Mouse (Mus musculus): ENCODE results near the gene Rsph14.

Gene Rsph14

DNA sequence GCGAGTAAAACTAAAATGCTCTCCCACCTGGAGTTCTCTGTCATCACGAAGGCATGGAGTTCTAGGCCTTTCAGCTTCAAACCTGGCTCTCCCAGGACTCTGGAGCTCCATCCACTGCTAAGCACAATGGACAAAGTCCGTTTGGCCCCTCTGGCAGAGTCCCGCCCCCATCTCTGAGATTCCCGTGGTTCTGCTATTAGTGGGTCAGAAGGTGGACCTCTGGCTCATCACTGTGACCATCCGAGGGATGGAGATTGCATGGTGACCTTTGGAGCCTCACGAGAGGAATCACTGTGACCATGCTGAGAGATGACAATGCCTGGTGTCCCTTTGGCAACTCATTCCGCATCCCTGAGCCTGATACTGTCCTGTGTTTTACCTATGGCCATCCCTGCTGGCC, 20.5 kb upstream of the Rsph14 start:
- no peak for DNase-seq

DNA sequence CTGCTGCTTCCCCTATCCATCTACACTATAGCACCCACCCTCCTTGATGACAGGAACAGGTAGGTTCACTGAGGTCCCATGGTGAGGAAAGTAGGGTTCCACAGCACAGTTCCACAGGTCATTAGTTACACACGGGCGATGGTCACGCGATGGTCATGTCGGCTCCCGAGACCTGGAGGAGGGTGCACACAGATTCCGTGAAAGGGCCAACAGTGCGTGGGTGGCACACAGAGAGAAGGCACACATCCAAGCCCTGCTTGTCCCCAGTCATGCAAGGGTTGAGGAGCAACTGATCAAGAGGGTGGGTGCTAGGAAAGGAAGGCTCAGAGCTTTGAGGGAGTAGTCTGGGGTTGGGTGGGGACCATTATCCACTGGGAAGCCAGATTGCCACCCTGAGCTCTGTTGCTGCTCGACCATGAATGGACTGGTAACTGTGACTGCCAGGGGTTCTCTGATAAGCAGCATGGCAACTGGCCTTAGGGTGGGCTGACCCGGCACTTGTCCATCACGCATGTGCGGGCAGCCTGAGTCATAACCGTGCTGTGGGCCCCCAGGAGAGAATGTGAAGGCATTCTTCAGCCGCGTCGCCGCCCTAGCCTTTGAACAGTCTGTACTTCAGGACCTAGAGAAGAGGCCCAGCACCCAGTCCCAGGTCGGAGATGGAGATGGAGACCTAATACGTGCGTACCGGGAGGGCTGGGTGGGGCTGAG, 19.1 kb upstream of the Rsph14 start:
- no peak for DNase-seq

DNA sequence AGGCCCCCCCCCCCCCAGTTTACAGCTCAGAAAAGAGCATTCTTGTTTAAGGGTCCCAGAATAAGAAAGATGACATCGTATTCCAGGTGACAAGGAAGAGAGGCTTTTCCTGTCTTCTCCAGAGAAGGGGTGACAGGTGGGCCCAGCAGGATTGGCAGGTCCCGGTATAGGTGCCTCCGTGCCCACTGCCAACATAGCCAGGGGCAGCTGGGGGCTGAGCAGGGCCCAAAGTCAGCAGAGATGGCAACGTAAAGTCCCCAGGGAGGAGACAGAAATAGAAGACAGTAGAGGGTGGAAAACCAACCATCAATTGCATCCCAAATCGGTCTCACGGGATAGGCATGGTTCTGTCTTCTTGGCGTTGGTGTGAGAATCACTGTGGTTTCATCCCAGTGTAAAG, 16.3 kb upstream of the Rsph14 start:
- DNase-seq, result no peak

DNA sequence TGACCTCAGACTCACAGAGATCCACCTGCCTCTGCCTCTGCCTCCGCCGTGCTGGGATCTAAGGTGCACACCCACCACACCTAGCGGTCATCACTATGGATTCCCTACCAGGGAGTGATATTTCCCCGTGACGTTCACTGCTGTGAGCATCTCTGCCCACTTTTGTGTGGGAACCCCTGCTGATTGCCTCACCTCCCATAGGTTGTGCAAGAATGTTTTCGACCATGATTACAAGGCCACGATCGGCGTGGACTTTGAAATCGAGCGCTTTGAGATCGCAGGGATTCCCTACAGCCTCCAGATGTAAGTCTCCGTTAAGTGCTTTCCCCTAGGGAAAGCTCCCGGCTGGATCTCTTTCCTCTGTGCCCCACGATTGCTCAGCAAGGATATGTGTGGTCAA, 13.4 kb upstream of the Rsph14 start:
- no peak for DNase-seq

DNA sequence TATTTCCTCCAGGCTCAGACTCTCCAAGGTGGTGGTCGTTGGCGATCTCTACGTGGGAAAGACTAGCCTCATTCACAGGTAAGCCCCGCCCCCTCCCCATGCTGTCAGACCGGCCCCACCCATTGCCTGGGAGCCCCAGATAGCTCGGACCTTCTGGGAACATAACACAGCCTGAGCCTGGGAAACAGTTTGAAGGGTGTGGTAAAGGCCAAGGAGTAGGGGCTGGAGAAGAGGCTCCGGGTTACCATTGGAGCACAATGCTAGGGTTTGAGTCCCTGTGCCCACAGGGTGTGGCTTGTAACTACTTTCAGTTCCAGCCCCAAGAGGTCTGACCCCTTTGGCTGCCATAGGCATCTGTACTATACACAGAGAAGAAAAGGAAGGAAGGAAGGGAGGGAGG, 12.1 kb upstream of the Rsph14 start:
- DNase-seq, result no peak

DNA sequence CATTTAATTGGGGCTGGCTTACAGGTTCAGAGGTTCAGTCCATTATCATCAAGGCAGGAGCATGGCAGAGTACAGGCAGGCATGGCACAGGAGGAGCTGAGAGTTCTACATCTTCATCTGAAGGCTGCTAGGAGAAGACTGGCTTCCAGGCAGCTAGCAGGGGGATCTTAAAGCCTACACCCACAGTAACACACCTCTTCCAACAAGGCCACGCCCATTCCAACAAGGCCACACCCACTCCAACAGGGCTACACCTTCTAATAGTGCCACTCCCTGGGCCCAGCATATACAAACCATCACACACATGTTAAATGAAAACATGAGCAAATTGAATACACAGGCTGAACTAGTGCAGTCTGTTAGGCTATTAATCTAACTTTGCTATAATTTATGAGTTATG, 9.7 kb upstream of the Rsph14 start:
- DNase-seq, result peak in 1 of 2 experiments; percentile 45

DNA sequence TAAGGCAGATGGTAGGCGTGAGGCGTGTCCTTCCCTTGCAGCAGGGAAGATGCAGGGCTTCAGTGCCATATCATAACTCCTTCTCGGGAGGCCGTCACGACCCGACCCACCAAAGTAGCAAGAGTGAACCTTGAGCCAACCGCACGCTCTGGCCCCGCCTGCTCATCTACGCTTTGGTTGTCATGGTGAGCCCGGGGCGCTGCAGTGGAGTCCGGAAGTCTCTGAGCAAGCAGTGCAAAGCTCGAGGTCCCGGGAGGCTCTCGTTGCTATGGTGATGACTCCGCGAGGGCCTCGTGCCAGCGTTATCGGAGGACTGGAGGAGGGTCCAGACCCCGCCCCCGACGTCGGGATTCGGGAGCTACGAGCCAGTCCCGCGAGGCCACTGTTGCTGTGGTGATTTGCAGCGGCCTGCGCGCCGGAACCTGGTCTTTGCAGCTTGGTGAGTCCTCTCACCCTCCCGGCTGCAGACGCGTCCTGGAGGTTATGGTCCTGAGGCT, 4.5 kb upstream of the Rsph14 start, which contains the start of gene Rab36:
Gene Rab36 (plus strand): TSS at position 176 of the 497 bp plus-strand sequence.
- DNase-seq, result peak; percentile 99

DNA sequence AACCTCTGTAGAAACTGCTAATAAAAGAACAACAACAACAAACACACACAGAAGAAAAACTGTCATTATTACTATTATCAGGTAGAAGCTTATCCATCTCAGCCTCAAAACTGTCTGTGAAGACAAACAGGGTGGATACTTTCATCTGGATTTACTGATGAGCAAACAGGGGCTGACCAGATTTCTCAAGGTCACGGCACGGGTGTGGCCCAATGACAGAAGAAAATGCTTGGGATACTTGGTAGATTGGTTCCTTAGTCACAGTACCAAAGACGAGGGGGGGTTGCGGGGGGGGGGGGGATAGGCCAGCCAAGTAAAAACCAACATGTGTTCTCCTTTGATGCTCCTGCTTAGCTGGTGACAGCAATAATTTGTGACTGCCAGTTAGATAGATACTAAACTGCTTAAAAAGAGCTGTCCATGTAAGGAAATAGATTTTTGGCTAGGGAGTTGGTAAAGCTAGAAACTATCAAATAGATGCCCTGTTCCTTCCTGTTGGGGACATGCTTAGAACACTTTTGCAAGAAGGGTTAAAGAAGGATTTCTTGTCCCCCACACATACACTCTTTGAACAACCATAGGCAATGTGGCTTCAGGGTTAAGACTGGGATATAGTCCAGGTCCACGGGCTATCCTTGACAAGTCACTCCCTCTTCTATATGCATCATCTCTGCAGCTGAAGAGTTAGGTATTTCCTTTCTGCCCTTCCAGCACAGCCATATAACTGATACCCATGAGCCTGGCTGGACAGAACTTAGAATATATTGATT, 856 bp downstream of the Rsph14 start:
- no peak for DNase-seq

DNA sequence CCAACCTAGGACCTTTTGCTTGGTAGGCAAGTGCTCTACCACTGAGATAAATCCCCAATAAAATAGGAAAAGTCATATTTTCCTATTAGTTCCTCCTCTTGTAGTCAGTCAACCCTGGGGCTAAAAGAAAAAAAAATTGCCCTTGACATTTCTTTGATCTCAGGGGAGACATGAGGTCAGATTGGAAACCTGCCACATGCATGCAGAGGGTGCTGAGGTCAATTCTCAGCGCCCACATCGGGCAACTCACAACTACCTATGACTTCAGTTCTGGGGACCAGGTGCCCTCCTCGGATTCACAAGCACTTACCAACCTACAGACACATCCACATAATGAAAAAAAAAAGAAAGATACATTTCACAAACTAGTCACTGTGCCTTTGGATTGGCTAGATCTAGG, 2.2 kb downstream of the Rsph14 start:
- DNase-seq, result no peak

DNA sequence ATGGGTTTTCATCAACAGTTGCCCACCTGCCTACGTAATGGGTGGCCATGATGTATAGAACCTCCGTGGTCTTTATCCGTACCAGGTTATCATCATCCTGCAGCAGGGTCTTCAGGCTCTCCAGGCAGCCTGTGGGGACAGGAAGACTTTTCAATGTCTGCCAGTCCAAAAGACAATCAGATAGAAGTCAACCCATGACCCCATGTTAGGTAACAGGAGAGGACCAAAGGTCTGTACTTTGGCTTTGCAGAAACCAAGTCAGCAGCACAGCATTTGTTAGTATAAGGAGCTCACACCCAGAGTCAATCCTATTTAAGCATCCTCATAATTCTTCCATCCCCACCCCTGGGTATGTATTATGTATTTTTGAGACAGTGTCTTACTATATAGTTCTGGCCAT, 2.7 kb downstream of the Rsph14 start:
- DNase-seq, result no peak

DNA sequence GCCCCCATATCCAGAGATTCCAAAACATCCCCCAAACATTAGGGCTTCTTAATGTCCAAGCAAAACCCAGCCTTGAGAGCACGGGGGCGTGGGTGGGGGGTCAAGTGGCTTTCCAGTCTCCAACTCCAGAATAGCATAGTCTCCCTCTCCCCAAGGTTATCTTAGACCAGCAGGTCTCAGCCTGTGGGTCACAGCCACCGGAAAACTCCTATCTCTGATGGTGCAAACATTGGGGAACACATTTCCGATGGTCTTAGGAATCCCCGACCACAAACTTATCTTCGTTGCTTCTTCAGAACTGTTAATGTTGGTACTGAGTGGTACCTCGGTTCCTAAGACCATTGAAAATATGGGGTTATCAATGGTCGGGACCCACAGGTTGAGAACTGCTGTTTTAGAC, 3.6 kb downstream of the Rsph14 start:
- no peak for DNase-seq

DNA sequence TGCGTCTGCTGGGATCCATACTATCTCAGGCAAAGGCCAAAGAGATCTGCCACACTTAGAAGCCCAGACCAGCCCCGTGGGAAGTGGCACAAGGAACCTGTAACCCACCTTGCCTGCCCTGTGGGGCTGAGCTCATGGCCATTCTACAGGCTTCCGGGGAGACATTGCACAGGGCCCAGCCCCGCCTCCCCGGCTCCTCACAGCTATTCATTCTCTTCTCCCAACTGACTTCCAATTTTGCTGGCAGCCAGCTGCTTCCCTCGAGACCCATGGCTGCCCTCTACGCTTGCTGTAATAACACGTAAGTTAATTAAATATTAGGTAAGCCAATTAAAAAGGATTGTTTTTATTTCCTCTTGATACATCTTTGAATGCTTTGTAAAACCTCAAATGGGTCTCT, 5.9 kb downstream of the Rsph14 start:
- DNase-seq, result no peak

DNA sequence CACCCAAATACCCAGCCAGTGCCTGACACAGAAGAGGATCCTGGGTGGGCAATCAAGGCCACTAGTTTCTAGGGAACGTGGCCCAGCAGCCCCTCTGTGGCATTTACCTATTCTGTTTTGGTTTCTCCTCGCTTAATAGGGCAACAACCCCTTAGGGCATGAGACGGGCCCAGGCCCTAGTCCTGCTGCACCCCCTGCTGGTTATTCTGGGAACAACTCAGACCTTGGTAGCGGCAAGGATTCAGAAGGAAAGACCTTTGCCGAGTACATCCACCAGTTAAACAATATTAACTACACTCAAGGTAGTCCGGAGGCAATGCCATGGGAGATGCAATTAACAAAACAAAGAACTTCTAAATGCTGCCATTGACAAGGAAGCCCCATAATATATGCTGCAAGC, 11.2 kb downstream of the Rsph14 start:
- peak; percentile 88 to 89 for DNase-seq

DNA sequence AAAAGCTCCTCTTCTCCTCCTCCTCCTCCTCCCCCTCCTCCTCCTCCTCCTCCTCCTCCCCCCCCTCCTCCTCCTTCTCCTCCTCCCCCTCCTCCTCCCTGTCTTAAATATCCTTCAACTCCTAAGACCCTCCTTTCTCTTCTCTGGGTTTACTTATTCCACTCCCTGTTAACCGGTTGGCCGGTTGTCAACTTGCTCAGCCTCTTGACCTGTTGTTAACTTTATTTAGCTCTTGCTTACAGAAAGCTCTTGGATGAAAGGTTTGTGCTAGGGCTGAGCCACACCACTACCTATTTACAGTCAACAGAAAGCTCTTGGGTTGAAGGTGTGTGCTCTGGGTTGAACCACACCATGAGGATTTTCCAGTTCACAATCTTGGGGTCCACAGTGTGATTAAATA, 12.1 kb downstream of the Rsph14 start:
- no peak for DNase-seq

DNA sequence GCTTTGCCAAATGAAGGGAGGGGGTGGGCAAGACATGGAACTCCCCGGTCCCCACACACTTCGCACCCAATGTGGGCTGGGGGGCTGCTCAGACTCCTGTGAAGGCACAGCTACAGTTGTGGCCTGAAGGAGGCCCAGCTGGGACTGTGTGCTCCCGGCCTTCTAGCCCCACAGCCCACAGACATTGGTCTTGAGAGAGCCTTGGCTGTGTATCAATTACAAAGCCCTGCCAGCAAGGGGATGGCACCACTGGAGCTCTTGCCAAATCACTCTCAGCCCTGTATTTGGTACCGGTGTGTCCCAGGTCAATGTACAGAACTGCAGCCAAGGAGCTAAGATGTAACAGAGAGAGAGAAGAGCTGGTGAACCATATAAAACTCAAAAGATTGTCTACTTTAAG, 15.9 kb downstream of the Rsph14 start:
- no peak for DNase-seq

DNA sequence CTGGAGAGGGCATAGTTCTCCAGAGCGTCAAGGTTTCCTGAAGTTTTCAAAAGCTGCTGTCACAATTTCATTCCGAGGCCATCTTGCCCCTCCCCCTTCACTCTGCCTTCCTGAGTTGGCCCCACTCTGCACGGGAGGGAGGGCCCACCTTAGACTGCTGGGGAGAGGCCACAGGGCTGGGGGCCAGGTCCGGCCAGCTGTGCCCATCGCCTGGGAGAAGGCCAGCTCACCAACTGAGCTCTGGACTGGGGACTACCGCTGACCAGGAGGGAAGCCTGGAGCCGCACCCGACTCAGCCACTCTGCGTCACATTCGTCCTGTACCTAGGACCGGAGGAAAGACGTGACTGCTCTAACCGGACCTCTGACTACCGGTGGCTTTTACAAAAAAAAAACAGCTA, 16.9 kb downstream of the Rsph14 start:
- no peak for DNase-seq

DNA sequence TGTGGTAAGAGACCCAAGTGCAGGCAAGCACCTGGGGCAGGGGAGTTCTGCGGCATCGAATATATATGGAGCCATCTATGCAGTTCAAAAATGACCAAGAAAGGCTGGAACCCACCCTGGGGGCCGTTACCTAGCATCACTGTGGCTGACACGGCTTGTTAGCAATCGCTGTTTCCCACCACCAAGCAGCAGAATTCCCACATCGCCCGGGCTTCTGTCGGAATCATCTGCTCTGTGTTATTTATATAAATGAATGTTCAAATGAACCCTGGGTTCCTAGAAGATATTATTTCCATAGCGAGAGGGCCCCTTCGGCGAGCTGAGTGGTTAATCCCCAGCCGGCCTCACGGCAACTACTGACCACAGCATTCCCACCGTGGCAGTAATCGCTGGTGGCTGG, 21.7 kb downstream of the Rsph14 start:
- DNase-seq, result no peak

DNA sequence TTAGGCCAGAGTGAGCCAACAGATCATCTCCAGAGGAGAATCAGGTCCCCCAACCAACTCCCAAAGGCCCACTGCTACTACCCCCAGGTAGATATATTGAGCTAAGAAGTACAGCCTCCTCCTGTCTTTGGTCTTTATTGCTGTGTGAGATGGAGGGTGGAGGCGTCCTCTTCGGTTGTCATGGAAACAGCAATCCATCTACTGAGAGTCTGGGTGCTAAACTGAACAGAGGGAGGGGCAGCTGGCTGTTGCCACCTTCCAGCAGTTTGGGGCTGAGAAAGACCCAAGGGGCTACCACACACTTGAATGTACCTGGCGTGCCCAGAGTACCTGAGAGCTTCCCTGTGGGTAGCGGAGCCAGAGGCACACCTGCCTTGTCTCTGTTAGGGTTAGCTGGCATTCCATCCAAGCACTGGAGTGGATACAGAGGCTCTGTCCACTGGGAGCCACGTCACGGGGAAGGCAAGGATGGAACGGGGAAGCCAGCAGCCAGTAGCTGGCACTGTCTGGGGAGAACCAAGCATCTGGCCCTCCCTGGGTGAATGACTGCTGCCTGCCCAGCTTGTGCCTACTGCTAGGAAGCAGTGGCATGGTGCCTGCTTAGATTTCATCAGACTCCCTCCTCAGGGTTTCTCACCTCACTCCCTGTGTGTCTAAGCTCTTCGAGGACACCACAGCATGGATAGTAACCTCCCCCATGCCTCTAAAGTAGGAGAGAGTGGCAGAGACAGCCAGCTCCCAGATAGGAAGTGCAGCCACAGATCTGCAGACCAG, 25.3 kb downstream of the Rsph14 start:
- peak in 1 of 2 experiments; percentile 33 for DNase-seq

DNA sequence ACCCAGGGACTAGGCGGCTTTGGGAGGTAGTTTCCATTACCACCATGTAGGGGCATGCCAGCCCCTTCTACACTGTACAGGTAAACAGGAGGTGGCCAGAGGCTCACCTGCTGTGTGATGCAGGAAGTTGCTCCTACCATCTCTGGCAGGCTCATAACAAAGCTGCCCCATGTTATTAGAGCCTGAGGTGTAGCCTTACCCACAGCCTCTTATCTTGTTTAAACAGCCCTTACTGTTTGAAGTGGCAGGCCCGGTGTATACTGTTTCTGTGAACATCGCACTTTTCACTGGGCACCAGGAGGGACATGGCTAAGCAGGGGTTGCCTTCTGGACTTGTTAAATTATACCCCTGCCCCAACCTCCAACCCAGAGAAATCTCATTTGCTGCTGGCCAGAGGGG, 28.3 kb downstream of the Rsph14 start:
- no peak for DNase-seq

DNA sequence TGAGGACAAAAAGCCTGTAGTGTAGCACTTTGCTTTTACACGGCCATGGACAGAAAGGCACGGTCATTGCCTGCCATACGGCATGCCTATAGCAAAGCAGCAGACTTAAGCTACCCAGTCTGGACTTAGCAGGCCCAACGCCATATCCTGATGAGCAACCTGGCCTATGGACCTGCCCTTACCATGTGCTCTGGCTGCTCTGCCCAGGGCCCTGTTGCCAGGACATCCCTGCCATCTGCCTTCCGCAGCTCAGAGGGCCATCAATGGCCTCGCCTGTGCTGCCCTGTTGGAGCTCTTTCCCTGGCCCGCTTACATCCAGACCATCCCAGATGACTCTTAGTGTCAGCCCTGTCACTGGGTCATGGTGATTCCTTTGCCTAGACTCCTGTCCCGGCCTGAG, 31.0 kb downstream of the Rsph14 start:
- DNase-seq, result no peak

DNA sequence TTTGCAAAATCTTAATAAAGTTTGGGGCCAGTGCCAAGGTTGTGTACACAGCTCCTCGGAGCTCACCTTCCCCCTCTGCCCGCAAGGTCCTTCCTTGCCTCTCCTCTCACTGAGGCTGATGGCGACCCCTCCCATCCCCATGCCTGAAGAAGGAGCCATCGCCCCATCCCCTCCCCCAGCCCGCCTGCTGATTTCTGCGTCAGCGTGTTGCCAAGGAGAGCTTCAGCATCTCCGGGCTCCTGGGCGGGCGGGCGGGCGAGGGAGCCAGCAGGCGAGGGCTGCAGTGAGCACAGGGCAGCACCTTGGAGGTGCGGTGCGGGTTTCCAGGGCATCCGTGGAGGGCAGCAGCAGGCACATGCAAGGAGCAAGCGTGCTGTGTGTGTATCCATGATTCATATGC, 37.0 kb downstream of the Rsph14 start:
- DNase-seq, result peak; percentile 49 to 64

DNA sequence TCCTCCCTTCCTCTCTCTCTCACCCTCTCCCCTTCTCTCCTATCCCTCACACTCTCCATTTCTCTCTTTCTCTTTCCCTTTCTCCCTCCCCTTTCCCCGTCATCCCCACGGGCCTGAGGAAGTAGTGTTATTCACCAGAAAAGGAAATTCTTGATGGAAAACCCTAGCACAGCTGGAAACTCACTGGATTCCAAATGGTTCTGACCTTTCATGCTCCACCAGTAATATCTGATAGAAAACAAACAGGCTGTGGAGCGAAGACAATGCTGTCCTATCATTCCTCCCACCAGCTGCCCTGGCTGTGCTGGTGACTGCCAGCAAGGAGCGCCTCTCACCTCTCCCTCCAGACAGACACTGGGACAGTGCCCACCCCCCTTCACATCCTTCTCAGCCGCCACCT, 37.5 kb downstream of the Rsph14 start:
- peak in 1 of 2 experiments; percentile 26 for DNase-seq

DNA sequence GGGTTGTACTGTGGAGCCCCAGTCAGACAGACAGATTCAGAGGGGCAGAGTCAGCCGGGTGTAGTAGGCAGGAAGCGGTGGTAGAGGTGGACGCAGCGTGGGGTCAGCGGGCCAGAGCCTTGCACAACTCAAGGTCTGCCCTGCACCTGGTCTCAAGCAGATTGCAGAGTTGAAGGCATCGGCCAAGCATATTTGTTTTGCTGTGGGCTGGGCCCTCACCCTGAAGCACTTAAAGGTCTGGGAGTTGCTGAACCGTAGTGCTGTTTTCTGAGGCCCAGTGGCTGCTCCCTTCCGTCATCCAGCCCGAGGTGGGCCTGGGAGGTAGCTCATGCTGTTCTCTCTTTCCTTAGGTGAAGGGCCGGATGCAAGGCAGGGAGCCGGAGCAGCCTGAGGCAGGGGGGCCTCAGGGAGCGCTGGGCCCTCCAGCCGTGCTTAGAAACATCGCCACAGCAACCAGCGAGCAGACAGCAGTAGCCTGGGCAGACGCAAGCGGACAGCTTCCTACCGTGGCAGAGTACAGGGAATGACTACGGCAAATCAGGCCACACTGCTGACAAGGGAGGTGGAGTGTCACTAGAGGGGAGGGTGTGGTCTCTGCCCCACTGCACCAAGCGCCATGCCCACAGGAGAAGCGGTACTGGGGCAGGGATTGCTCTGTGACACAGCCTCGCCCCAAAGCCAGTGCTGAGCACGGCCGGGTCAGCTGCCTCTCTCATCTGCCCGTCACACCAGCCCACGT, 41.6 kb downstream of the Rsph14 start:
- DNase-seq, result peak; percentile 33 to 56

Data from kidney, postnatal 4 days (tissue).